Mouse (Mus musculus) limb, embryonic 11.5 days (tissue): ENCODE results near the gene Myo18b. TPM values are rescaled to one million over a fixed set of nuclear protein-coding genes. Genes with fewer than 3 reads are reported as not detected.

Experiments used
- ATAC-seq: fragments of 200-750 bp; cut with Nextera tagmentation; 2 replicates; pipeline ENCODE4 v1.8.0; 2017; ENCODE audit warnings: low read depth; ENCODE audit not compliant: insufficient number of reproducible peaks, low FRiP score, low TSS enrichment
- DNase-seq: peaks from one replicate; pipeline ENCODE4 v3.0.0-alpha.2; 2015; ENCODE audit warnings: low spot score
- H3K27ac ChIP-seq: fragments of 300-500 bp; sonication (generic); replicated peaks from 2 replicates; pipeline ENCODE4 v1.5.1; 2014; ENCODE audit warnings: low read depth, mild to moderate bottlenecking, low read length
- H3K27me3 ChIP-seq: fragments of 300-500 bp; sonication (generic); 2 replicates; pipeline ENCODE4 v1.6.1; 2014; ENCODE audit warnings: mild to moderate bottlenecking, low read length, mixed read lengths; ENCODE audit not compliant: control insufficient read depth, insufficient read depth
- H3K36me3 ChIP-seq: fragments of 300-500 bp; sonication (generic); 2 replicates; pipeline ENCODE4 v1.6.1; 2014; ENCODE audit warnings: mild to moderate bottlenecking, low read length, moderate library complexity, mixed read lengths; ENCODE audit not compliant: control insufficient read depth, insufficient read depth
- H3K4me1 ChIP-seq: fragments of 300-500 bp; sonication (generic); 2 replicates; pipeline ENCODE4 v1.6.1; 2014; ENCODE audit warnings: low read length, mixed read lengths; ENCODE audit not compliant: control insufficient read depth, insufficient read depth
- H3K4me2 ChIP-seq: fragments of 300-500 bp; sonication (generic); 2 replicates; pipeline ENCODE4 v1.6.1; 2014; ENCODE audit warnings: low read depth, mild to moderate bottlenecking, moderate library complexity; ENCODE audit not compliant: severe bottlenecking
- H3K4me3 ChIP-seq: fragments of 300-500 bp; sonication (generic); 2 replicates; pipeline ENCODE4 v1.5.1; 2014; ENCODE audit warnings: low read depth, low read length
- H3K9ac ChIP-seq: fragments of 300-500 bp; sonication (generic); 2 replicates; pipeline ENCODE4 v1.6.1; 2014; ENCODE audit warnings: mild to moderate bottlenecking, low read length
- H3K9me3 ChIP-seq: fragments of 300-500 bp; sonication (generic); 2 replicates; pipeline ENCODE4 v1.6.1; 2016; ENCODE audit warnings: low read length; ENCODE audit not compliant: control insufficient read depth
- WGBS: fragments of 180-500 bp; shearing (Covaris S2); extraction: QIAGEN DNeasy Blood & Tissue Kit; methylation state at CpG from one replicate; pipeline ENCODE4 v1.1.7; 2014; 5-methylcytosine and 5-hydroxymethylcytosine counted together
- polyA plus RNA-seq: library from polyadenylated mRNA; unstranded; fragments of >200 nt; fragmentation: Nextera tagmentation; extraction: Ambion mirVana; gene quantifications from 2 replicates; pipeline ENCODE4 v1.2.1, GENCODE M21; 2014

The Myo18b gene
- polyA plus RNA-seq, 1 experiment from 2014 or later = 0.48 TPM

DNA sequence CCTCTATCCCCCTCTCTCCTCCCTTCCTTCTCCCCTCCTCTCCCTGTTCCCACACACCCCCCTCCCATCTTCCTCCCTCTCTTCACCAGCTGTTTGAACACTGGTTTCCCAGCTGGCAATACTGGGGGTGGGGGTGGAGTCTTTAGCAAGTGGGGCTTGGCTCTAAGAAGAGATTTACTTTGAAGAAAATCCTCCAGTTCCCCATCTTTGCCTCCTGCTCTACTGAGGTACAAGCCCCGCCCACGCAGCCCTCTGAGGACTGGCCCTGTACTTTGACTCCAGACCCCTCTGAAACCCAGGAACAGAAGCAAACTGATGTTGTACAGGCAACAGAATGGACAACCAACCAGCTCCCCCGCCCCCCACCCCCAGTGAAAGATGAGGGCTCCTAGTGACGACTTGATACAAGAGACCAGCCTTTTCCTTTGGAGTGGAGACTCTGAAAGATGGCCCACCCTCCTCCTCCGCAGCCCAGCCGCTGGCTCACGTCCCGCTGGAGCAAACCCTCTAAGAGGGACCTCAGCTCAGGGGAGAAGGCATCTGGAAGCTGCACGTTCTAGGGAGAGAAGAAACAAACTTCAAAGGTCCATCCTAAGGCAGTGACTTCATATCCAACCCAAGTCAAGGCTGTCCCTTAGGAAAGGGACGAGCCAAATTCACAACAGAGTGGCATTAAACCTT lies 32.2 kb upstream of the Myo18b start:
- 48% methylated on average over 10 of the region's 10 CpGs for WGBS

DNA sequence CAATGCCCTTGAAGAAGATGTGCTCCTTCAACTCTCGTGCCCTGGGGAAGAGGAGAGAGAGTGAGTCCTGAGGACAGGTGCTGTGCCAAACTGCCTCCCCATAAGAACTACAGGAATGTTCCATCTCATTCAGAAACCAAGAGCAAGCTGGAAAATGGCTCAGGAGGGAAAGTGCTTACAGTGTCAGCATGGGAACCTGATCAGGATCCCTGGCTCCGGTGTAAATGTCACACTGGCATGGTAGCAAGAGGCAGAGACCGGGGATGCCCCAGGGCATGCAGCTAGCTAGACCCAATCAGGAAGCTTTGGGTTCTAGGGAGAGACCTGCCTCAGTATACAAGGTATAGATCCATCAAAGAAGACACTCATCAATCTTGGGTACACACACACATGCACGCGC lies 29.3 kb upstream of the Myo18b start:
- WGBS = 93% methylated on average over 5 of the region's 5 CpGs
- H3K27me3 ChIP-seq = no peaks in the 10 kb centered on the region
- no peak overlapping the region for H3K4me2 ChIP-seq
- H3K9me3 ChIP-seq = no peaks in the 10 kb centered on the region
- H3K36me3 ChIP-seq = no peaks in the 10 kb centered on the region
- no peak overlapping the region for H3K9ac ChIP-seq
- no peaks in the 10 kb centered on the region for H3K4me1 ChIP-seq
- DNase-seq = no peak
- H3K4me3 ChIP-seq = no peak overlapping the region
- H3K27ac ChIP-seq = no peak overlapping the region
- ATAC-seq = no peak

More for the DNA sequence above, 32.2 kb upstream of the Myo18b start:
- H3K27me3 ChIP-seq = no peaks in the 10 kb centered on the region
- DNase-seq (no peak), ATAC-seq (no peak)
- no peak overlapping the region for H3K4me2 ChIP-seq
- no peak overlapping the region for H3K4me3 ChIP-seq
- no peak overlapping the region for H3K27ac ChIP-seq
- no peaks in the 10 kb centered on the region for H3K9me3 ChIP-seq
- no peaks in the 10 kb centered on the region for H3K36me3 ChIP-seq
- no peaks in the 10 kb centered on the region for H3K4me1 ChIP-seq
- no peak overlapping the region for H3K9ac ChIP-seq

DNA sequence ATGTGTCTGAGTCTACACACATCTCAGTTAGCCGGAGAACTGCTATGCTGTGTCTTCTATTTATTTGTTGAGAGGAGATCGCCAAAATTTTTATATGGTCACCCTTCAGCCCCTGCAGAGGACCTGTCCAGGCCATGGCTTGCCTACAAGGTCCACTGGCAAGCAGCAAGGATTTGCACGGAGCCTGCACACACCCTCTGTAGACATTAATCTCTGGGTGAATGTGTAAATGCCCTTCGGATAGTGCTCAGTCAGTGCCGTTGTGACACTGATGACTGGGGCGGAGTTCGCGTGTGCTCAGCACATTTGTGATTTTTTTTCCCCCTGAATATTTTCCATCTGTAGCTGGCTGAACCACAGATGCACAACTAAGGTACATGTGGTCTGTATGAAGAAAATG lies 28.6 kb upstream of the Myo18b start:
- Histone ChIP-seq H3K4me2 (no peak overlapping the region), H3K36me3 (no peaks in the 10 kb centered on the region), H3K9ac (no peak overlapping the region), H3K4me3 (no peak overlapping the region), H3K9me3 (no peaks in the 10 kb centered on the region), H3K27ac (no peak overlapping the region), H3K4me1 (no peaks in the 10 kb centered on the region), H3K27me3 (no peaks in the 10 kb centered on the region)
- DNase-seq (no peak), ATAC-seq (no peak)
- WGBS = 94% methylated on average over 8 of the region's 8 CpGs

DNA sequence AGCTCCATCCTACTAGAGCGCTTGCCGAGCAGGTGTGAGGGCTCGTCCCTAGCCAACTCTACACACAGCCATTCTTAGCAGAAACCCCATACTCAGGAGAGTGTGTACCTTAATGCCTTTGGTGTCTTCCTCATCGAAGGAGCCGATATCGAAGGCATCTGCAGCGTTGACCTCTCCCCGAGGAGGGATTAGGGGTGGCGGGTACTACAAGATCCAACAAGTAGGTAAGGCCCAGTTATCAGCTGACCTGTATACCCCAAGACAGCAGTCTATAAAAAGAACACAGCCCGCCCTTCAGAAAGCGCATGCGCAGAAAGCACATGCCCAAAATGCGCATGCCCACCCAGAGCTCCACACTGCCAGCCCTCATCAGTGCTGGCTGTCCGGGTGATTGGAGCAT lies 27.7 kb upstream of the Myo18b start:
- WGBS = 94% methylated on average over 14 of the region's 14 CpGs
- H3K27me3 ChIP-seq = no peaks in the 10 kb centered on the region
- no peak overlapping the region for H3K27ac ChIP-seq
- ATAC-seq (no peak), DNase-seq (no peak)
- no peak overlapping the region for H3K4me2 ChIP-seq
- no peak overlapping the region for H3K4me3 ChIP-seq
- no peaks in the 10 kb centered on the region for H3K36me3 ChIP-seq
- H3K4me1 ChIP-seq = no peaks in the 10 kb centered on the region
- no peak overlapping the region for H3K9ac ChIP-seq
- H3K9me3 ChIP-seq = no peaks in the 10 kb centered on the region

DNA sequence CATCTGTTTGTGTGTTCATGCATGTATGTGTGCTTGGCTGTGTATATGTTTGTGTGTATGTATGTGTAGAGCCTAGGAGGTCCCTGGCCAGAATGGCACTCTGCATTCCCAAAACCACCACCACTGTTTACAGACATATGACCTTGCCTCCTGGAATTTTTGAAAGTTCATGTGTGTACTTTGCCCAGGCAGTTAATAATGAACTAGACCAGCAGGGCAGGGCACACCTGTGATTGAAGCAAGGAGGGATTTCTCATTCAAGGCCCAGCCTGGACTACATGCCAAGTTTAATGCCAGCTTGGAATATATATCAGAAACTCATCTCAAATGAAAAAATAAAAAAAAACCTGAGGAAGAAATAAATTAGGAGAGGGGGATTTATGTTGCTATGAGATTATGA lies 25.8 kb upstream of the Myo18b start:
- Histone ChIP-seq H3K27me3 (no peaks in the 10 kb centered on the region), H3K9me3 (no peaks in the 10 kb centered on the region), H3K4me1 (no peaks in the 10 kb centered on the region), H3K4me3 (no peak overlapping the region), H3K27ac (no peak overlapping the region), H3K9ac (no peak overlapping the region), H3K36me3 (no peaks in the 10 kb centered on the region), H3K4me2 (no peak overlapping the region)
- ATAC-seq = no peak
- DNase-seq = no peak

DNA sequence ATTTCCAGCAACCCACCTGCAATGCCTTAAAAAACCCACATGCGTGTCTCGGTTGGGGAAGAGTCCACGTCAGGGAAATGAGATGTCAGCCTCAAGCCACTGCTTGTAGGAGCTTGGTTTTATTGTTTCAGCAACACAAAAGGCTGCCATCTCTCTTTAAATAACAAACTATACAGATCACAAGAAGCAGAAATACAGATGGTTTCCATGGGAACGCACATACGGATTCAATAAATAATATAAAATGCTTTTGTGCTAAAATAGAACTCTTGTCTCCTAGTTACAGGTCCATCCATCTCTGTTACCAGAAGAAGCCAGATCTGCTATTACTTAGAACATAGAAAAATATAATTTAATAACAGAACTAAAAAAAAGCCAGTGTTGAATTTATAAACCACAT lies 14.2 kb upstream of the Myo18b start:
- no peak overlapping the region for H3K4me3 ChIP-seq
- no peaks in the 10 kb centered on the region for H3K27me3 ChIP-seq
- H3K9me3 ChIP-seq = no peaks in the 10 kb centered on the region
- peaks cover 6% of the 10 kb centered on the region; the same call in 1 of the 2 replicates for H3K4me1 ChIP-seq
- no peak overlapping the region for H3K9ac ChIP-seq
- H3K4me2 ChIP-seq = no peak overlapping the region
- DNase-seq (no peak), ATAC-seq (no peak)
- 89% methylated on average over 5 of the region's 5 CpGs for WGBS
- H3K36me3 ChIP-seq = no peaks in the 10 kb centered on the region
- H3K27ac ChIP-seq = no peak overlapping the region

DNA sequence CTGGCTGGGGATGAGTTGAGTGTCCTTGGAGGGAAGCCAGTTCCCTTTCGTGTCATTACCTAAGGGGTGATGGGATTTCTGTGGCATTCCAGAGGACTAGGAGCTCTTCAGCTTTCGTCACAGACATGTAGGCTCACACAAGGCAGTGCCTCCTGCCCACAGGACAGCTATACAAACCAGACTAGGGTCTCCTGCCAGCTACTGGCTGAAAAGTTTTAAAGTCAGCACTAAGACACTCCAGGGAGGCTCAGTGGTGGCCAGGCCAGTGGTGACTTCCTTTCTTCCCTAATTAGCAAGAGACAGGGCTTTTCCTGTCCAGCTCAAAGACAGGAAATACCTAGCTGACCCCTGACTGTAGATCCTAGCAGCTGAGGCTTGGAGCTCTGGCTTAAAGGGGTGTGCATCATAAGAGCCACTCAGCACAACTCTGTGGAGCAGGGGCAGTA lies 12.0 kb upstream of the Myo18b start:
- Histone ChIP-seq H3K27ac (no peak overlapping the region), H3K27me3 (no peaks in the 10 kb centered on the region), H3K36me3 (no peaks in the 10 kb centered on the region), H3K4me1 (peaks cover 6% of the 10 kb centered on the region; the same call in 1 of the 2 replicates), H3K4me3 (no peak overlapping the region), H3K9ac (no peak overlapping the region), H3K4me2 (no peak overlapping the region), H3K9me3 (no peaks in the 10 kb centered on the region)
- no peak for ATAC-seq
- DNase-seq = no peak
- WGBS = 49% methylated on average over 2 of the region's 2 CpGs

DNA sequence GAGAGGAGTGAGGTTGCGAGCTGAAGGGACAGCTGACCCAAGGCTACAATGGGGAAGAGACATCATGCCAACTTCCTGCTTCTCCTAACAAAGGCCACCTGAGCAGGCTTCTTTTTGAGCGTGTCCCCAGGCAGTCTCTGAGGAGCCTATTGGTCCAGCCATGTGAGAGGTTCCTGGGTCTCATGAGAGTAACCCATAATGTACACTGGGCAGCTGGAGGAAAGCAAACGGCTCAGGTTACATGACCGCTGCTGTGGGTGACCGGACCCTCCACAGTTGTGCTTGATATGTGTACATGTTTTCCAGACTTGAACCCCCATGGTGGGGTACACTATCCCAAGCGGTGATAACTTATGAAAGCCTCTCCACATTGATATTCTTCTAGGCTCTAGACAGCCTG lies 11.3 kb upstream of the Myo18b start:
- no peak for DNase-seq
- no peak for ATAC-seq
- H3K4me1 ChIP-seq = peaks cover 6% of the 10 kb centered on the region; the same call in 1 of the 2 replicates
- no peak overlapping the region for H3K4me2 ChIP-seq
- 59% methylated on average over 6 of the region's 6 CpGs for WGBS
- H3K27ac ChIP-seq = no peak overlapping the region
- no peak overlapping the region for H3K4me3 ChIP-seq
- no peaks in the 10 kb centered on the region for H3K9me3 ChIP-seq
- H3K36me3 ChIP-seq = no peaks in the 10 kb centered on the region
- no peaks in the 10 kb centered on the region for H3K27me3 ChIP-seq
- H3K9ac ChIP-seq = no peak overlapping the region
